Mouse (Mus musculus) heart, adult 2 months (tissue): ENCODE data around the gene Nos3.
A peak's percentile ranks its signal among the peaks of the same experiment; 100 is the strongest.

Source experiments
- CTCF ChIP-seq: fragments of 200-600 bp; IDR thresholded peaks from 2 replicates; pipeline ENCODE4 v1.8.1; 2022; ENCODE audit warnings: antibody characterized with exemption, mild to moderate bottlenecking, moderate library complexity
- EP300 ChIP-seq: fragments of 200-500 bp; IDR thresholded peaks from 2 replicates; pipeline ENCODE4 v1.6.1; 2011; ENCODE audit warnings: low read depth, low read length, control low read depth; ENCODE audit not compliant: insufficient read depth
- POLR2A ChIP-seq: fragments of 200-500 bp; IDR thresholded peaks from 2 replicates; pipeline ENCODE4 v1.6.1; 2011; ENCODE audit warnings: mild to moderate bottlenecking, low read depth, low read length, control low read depth; ENCODE audit not compliant: insufficient read depth

DNA sequence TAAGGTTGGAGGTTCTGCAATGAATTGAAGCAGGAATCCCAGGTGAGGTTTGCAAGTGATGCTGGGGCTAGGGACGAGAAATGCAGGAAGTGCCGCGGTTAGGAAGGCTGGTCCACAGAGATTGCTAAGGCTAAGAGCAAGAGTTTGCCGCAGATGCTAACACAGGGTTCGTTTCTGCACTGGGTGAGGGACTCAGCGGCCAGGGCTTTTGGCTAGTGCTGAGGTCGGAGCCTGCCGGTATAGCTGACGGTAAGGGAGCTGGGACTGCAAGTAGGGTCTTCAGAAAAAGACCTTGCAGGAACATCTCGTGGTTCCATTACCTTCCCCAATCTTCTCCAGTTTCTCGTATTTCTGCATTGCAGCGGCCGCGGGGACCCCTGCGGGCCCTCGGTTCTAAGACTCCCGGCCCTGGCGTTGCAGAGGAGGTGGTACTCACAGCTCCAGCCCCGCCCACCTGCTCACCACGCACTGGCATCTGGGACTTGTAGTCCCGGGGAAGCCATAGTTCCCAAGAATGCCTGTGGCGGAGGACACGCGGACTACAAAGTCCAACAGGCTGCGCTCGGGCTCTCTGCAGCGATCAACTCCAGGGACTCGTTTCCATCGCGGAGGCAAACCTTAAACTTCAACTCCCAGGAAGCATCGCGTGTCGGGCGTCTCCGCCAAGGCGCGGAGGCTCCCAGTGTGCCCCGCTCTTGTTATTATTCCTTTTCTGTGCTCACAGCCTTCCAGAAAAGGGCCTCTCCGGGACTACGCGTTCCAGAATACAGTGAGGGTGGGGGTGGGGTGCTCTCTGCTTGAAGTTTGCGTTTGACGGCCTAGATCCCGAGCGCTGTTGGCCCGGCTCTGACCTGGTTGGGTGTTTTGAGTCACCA, 58.8 kb downstream of the Nos3 start, which contains the start of the genes Cdk5 and Slc4a2:
- TF ChIP-seq CTCF (peak; percentile 17; the same call in 1 of the 2 replicates), EP300 (peak; percentile 98), POLR2A (peak; percentile 96)
